Mouse (Mus musculus) erythroblast, embryonic 14.5 days (primary cell): ENCODE results near the gene Csnk2a2.

ENCODE experiments used
- GATA1 ChIP-seq: IDR thresholded peaks from 2 replicates; pipeline ENCODE4 v1.6.1; 2012; ENCODE audit warnings: low read length, inconsistent platforms, mixed read lengths
- TAL1 ChIP-seq: IDR thresholded peaks from 3 replicates; pipeline ENCODE4 v1.6.1; 2012; ENCODE audit warnings: low read length, inconsistent platforms, mixed read lengths

DNA sequence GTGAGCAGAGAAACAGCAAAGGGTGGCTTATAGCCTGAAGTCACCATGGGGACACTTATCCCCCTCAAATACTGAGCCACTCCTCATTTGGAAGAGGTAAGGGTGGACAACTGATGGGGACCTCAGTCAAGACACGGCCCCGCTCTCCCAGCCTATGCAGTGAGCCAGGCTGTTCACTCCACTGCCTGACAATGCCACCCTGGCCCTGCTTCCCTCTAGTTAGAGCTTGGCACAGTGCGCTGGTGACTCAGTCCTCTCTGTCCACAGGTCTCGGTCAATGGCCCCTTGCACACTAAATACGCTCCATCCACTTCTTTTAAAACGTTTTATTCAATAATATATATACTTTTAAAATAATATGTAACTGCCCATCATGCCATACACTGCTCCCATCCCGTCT is 42.2 kb downstream of the Csnk2a2 start:
- TF ChIP-seq GATA1 (no peak), TAL1 (no peak)
